Mouse (Mus musculus) lung, postnatal 25 days (tissue): ENCODE results near the gene Tmem218.
A peak's percentile ranks its signal among the peaks of the same experiment; 100 is the strongest.

Source experiments
- DNase-seq: peaks from one replicate; pipeline ENCODE4 v3.0.0; 2022; ENCODE audit warnings: low spot score

Gene Tmem218

GRCm38 (mm10) chr9:37232201-37233195 is 24.5 kb downstream of the Tmem218 start:
- DNase-seq, result no peak

GRCm38 (mm10) chr9:37235951-37236737 is 28.1 kb downstream of the Tmem218 start:
- DNase-seq, result no peak

GRCm38 (mm10) chr9:37242764-37243163 is 34.7 kb downstream of the Tmem218 start:
- no peak for DNase-seq

GRCm38 (mm10) chr9:37244600-37244999 is 36.6 kb downstream of the Tmem218 start:
- DNase-seq, result no peak

GRCm38 (mm10) chr9:37245404-37245803 is 37.4 kb downstream of the Tmem218 start:
- DNase-seq, result no peak

- no peak for DNase-seq
These were observed 37.8 kb downstream of the Tmem218 start for GRCm38 (mm10) chr9:37245810-37246209.

GRCm38 (mm10) chr9:37247429-37247828 is 39.4 kb downstream of the Tmem218 start:
- DNase-seq, result peak; percentile 31

- no peak for DNase-seq
These were observed 40.4 kb downstream of the Tmem218 start for GRCm38 (mm10) chr9:37248381-37248906.

GRCm38 (mm10) chr9:37249976-37250375 is 42.0 kb downstream of the Tmem218 start:
- no peak for DNase-seq

GRCm38 (mm10) chr9:37250631-37251030 is 42.6 kb downstream of the Tmem218 start:
- no peak for DNase-seq

GRCm38 (mm10) chr9:37254531-37255110 is 46.6 kb downstream of the Tmem218 start:
- DNase-seq, result no peak

- peak; percentile 53 for DNase-seq
These were observed 47.3 kb downstream of the Tmem218 start, which contains the start of gene Slc37a2 for GRCm38 (mm10) chr9:37255149-37255888. Gene Slc37a2 (minus strand): TSS chr9:37255738.

GRCm38 (mm10) chr9:37255889-37256225 is 47.8 kb downstream of the Tmem218 start:
- DNase-seq, result peak; percentile 44

GRCm38 (mm10) chr9:37266622-37267021 is 58.6 kb downstream of the Tmem218 start:
- DNase-seq, result no peak
